Mouse (Mus musculus): ENCODE data around the gene Rps11.

Gene Rps11

DNA sequence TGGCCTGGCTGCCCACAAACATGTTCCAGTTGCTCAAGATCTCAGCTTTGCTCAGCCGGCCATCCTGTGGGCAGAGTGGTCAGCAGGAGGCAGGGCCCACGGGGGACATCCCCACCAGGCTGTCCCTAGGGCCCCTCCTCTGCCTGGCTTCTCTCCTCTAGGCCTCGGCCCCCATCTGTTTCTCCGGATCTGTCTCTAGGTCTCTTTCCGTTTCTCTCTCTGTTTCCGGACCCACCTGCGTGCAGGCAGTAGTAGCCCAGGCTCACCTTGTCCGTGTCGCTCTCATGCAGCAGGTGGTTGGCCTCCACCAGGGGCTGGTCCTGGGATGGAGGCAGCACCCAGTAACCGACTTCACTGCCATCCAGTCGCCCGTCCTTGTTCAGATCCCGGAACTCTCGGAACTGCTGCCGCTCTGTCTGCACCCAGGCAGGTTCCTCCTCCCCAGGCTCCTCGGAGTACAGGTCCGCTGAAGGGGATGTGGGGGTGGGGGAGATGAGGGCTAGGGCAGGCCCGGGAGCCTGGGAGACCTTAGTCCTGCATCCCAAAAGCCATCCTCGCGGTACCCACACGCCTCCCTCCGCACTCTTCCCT lies 40.8 kb downstream of the Rps11 start:
- DNase-seq (ENCODE audit: low spot score), result no peak

DNA sequence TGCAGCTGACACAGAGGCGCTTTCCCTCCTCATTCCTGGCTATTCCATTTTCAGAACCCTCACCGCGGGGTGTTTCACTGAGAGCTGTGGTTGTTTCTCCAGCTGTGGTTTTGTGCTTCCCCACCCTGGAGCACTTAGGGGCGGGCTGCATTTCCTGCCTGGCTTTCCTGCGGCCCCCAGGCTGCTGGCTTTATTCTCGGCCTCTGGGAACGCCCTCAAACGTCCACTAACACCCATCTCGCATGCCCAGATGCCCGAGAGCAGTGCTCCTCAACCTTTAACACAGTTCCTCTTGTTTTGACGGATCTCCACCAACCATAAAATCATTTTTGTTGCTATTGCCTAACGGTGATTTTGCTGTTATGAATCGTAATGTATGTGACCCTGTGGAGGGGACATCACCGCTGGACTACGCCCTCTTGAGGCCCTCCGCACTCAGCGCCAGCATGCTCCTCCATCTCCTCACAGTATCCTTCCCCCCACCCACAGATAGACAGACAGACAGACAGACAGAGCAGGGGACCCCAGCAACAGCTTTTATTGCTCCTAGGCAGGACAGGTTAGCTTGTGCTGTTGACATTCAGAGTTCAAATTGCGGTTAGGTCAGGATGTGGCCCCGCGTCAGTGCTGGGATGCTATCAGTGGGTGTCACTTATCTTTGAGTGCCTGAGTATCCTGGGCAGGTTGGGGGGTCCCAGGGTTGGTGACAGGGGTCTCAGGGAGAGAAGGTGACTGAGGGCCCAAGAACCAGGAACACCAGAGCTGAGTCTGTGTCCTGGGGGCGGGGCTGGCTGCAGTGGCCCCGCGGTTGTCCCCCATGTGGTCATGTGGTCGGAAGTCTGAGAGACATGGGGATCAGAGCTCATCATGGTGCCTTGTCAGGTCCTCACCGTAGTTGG lies 41.6 kb downstream of the Rps11 start:
- peak; percentile 55 for DNase-seq (ENCODE audit: low spot score)

DNA sequence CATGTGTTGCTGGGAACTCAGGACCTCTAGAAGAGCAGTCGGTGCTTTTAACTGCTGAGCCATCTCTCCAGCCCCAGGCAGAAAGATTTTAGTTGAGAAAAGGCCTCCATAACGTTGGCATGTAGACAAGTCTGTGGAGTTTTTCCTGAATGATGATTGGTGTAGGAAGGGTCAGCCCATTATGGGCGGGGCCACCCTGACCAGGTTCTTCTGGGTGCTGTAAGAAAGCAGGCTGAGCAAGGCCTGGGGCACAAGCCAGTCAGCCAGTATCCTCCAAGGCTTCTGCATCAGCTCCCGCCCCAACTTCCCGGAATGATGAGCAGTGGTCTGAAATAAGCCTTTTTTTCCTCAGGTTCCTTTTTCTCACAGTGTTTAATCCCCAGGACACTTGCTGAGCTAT lies 43.2 kb downstream of the Rps11 start:
- no peak for DNase-seq (ENCODE audit: low spot score)

DNA sequence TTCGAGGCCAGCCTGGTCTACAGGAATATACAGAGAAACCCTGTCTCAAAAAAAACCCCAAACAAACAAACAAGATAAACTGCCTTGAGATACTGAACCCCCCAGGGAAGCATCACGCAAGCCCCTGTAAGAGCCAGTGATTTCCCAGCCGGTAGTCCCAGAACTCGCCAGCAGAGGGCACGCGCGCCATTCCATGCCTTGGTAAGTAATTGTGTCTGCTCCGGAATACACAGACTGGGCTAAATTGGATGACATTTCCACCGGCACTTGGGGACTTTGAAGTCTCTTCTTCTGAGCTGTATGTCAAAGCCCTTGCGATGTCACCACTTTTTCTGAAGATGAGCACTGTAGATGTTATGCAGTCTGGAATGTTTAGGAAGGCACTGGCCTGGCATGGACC lies 44.4 kb downstream of the Rps11 start:
- DNase-seq (ENCODE audit: low spot score), result peak; percentile 94

DNA sequence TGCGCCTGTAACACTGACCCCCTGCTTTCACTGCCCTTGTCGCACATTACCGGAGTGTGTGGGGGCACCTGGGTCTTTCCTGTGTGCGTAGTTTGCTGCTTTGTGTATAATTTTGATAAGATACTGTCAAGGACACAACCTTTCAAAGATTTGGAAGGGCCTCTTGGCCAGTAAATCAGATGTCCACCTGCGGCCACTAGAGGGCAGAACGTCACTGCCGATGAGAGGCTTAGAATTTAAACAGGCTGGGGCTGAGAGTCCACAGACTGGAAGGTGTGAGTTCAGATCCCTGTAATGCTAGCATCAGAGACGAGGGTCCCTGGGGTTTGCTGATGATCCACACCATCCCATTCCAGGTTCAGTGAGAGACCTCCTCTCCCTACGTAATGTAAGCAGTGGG lies 45.7 kb downstream of the Rps11 start:
- DNase-seq (ENCODE audit: low spot score), result peak; percentile 64

DNA sequence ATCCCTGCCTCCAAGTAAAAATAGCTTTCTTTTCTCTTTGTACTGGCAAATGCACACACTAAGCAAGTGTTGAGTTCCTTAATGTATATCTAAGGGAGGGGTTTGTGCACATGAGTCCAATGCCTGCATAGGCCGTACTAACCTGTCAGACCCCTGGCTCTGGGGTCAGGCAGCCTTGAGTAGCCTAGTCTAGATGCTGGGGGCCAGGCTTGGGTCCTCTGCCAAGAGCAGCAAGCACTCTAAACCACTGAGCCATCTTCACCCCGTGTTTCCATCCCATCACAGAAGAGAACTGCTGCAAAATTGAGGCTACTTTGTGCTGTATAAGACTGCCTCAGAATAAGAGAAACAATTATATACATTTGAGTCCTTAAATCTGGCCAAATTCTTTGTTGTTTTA lies 46.4 kb downstream of the Rps11 start:
- no peak for DNase-seq (ENCODE audit: low spot score)

- no peak for DNase-seq (ENCODE audit: low spot score)
These were observed 46.9 kb downstream of the Rps11 start for GRCm38 (mm10) chr7:45077322-45077721.

- no peak for DNase-seq (ENCODE audit: low spot score)
These were observed 47.7 kb downstream of the Rps11 start for GRCm38 (mm10) chr7:45076501-45076900.

DNA sequence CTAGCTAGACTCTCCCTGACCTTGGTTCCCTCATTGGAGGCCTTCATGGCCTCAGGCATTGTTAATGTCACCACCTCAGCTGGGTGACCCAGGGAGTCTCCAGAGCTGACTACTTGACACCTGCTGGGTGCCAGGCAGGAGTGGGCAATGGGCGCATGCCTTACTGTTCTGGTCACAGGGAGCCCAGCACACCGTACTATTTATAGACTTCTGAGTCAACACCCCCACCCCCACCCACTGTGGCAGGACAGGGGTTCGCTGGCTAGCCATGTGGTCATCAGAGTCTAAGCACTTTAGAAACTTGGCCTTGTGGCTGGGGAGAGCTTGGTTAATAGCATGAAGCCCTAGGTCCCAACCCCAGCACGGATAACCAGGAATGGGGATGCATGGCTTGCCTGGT lies 48.8 kb downstream of the Rps11 start:
- no peak for DNase-seq (ENCODE audit: low spot score)

GRCm38 (mm10) chr7:45073949-45074348 lies 50.3 kb downstream of the Rps11 start:
- no peak for DNase-seq (ENCODE audit: low spot score)

GRCm38 (mm10) chr7:45073171-45073707 lies 51.0 kb downstream of the Rps11 start:
- DNase-seq (ENCODE audit: low spot score), result no peak
